Mouse (Mus musculus) E14TG2a.4 (cell line): ENCODE measurements at regions not wholly inside any gene's neighbourhood (a gene's known extent, or its start where the extent isn't known, plus 50 kb on each side); places are given as distances from the start of the nearest gene placed in this dataset.

ENCODE experiments used
- CTCF ChIP-seq: conservative IDR thresholded peaks from 2 replicates; pipeline ENCODE4 v1.5.1; 2014; ENCODE audit warnings: low read length
- NANOG ChIP-seq: IDR thresholded peaks from 2 replicates; pipeline ENCODE4 v1.6.1; 2014; ENCODE audit warnings: borderline replicate concordance, low read length, mixed read lengths
- POU5F1 ChIP-seq: IDR thresholded peaks from 2 replicates; pipeline ENCODE4 v1.6.1; 2014; ENCODE audit warnings: low read length, borderline replicate concordance

DNA sequence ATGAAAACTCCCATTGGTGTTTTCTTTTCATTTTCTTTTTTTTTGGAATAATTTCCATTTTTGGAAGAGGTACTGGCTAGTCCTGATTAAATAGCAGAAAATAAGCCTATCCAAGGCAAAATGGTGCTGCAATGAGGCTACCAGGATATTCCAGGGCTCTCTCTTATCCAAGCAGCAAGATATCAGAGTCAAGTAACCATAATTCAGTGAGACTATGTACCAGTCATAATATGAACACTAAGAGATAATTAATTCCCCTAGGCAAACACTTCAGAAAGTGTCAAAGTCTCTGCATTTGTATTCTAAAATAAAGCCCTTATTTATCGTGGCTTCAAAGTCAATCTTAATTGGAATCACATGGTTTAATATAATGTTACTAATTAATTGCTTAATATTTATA, 475.1 kb upstream of the Gm11114 start:
- TF ChIP-seq CTCF (no peak), NANOG (no peak), POU5F1 (no peak)
